Mouse (Mus musculus): ENCODE results near the gene Yipf2. TPM values are rescaled to one million over a fixed set of nuclear protein-coding genes. Genes with fewer than 3 reads are reported as not detected.
"Not testable (repeated sequence)": the region's sequence is repeated elsewhere in the genome, so short reads cannot be mapped to it uniquely, and the experiment has no call there.

Gene Yipf2
- polyA plus RNA-seq, 1 experiment from 2014 or later, result 26.1 TPM

GRCm38 (mm10) chr9:21601722-21602399 lies 9.2 kb upstream of the Yipf2 start:
- Histone ChIP-seq H3K4me1 (ENCODE audit: control insufficient read depth, insufficient read depth, low read depth, low read length) (no peaks in the 10 kb centered on the region), H3K9me3 (ENCODE audit: control insufficient read depth, low read length) (no peaks in the 10 kb centered on the region), H3K4me2 (ENCODE audit: low read length) (no peak overlapping the region), H3K27ac (ENCODE audit: low read depth, low read length) (no peak overlapping the region), H3K27me3 (replicated peaks; ENCODE audit: control insufficient read depth, insufficient read depth, low read length) (no peaks in the 10 kb centered on the region), H3K4me3 (ENCODE audit: low read length) (no peak overlapping the region), H3K36me3 (ENCODE audit: control insufficient read depth, insufficient read depth, low read length) (peaks cover 2% of the 10 kb centered on the region; the same call in 1 of the 2 replicates), H3K9ac (ENCODE audit: low read depth, low read length) (no peak overlapping the region)
- WGBS, result 51% methylated on average over 10 of the region's 10 CpGs
- peak; percentile 85 for ATAC-seq

GRCm38 (mm10) chr9:21601073-21601472 lies 8.4 kb upstream of the Yipf2 start:
- Histone ChIP-seq H3K36me3 (ENCODE audit: control insufficient read depth, insufficient read depth, low read length) (peaks cover 2% of the 10 kb centered on the region; the same call in 1 of the 2 replicates), H3K4me2 (ENCODE audit: low read length) (no peak overlapping the region), H3K27me3 (replicated peaks; ENCODE audit: control insufficient read depth, insufficient read depth, low read length) (no peaks in the 10 kb centered on the region), H3K4me3 (ENCODE audit: low read length) (no peak overlapping the region), H3K4me1 (ENCODE audit: control insufficient read depth, insufficient read depth, low read depth, low read length) (no peaks in the 10 kb centered on the region), H3K9me3 (ENCODE audit: control insufficient read depth, low read length) (no peaks in the 10 kb centered on the region), H3K9ac (ENCODE audit: low read depth, low read length) (no peak overlapping the region), H3K27ac (ENCODE audit: low read depth, low read length) (no peak overlapping the region)
- WGBS, result 86% methylated on average over 2 of the region's 2 CpGs
- no peak for ATAC-seq

- peaks cover 2% of the 10 kb centered on the region; the same call in 1 of the 2 replicates for H3K36me3 ChIP-seq (ENCODE audit: control insufficient read depth, insufficient read depth, low read length)
- no peak for ATAC-seq
These were observed 7.6 kb upstream of the Yipf2 start for GRCm38 (mm10) chr9:21600186-21600585.

GRCm38 (mm10) chr9:21598198-21598597 lies 5.6 kb upstream of the Yipf2 start:
- peaks cover 2% of the 10 kb centered on the region; the same call in 1 of the 2 replicates for H3K36me3 ChIP-seq (ENCODE audit: control insufficient read depth, insufficient read depth, low read length)
- no peaks in the 10 kb centered on the region for H3K9me3 ChIP-seq (ENCODE audit: control insufficient read depth, low read length)
- no peaks in the 10 kb centered on the region for H3K27me3 ChIP-seq (replicated peaks; ENCODE audit: control insufficient read depth, insufficient read depth, low read length)
- ATAC-seq, result no peak
- H3K9ac ChIP-seq (ENCODE audit: low read depth, low read length), result no peak overlapping the region
- peaks cover 18% of the 10 kb centered on the region for H3K4me1 ChIP-seq (ENCODE audit: control insufficient read depth, insufficient read depth, low read depth, low read length)
- WGBS, result 40% methylated on average over 2 of the region's 2 CpGs
- H3K27ac ChIP-seq (ENCODE audit: low read depth, low read length), result no peak overlapping the region
- H3K4me3 ChIP-seq (ENCODE audit: low read length), result no peak overlapping the region
- no peak overlapping the region for H3K4me2 ChIP-seq (ENCODE audit: low read length)

More at GRCm38 (mm10) chr9:21600186-21600585, 7.6 kb upstream of the Yipf2 start:
- H3K9ac ChIP-seq (ENCODE audit: low read depth, low read length), result no peak overlapping the region
- no peaks in the 10 kb centered on the region for H3K27me3 ChIP-seq (replicated peaks; ENCODE audit: control insufficient read depth, insufficient read depth, low read length)
- no peak overlapping the region for H3K4me2 ChIP-seq (ENCODE audit: low read length)
- H3K4me3 ChIP-seq (ENCODE audit: low read length), result no peak overlapping the region
- H3K27ac ChIP-seq (ENCODE audit: low read depth, low read length), result no peak overlapping the region
- peaks cover 3% of the 10 kb centered on the region for H3K4me1 ChIP-seq (ENCODE audit: control insufficient read depth, insufficient read depth, low read depth, low read length)
- WGBS, result 85% methylated on average over 3 of the region's 3 CpGs
- no peaks in the 10 kb centered on the region for H3K9me3 ChIP-seq (ENCODE audit: control insufficient read depth, low read length)

- Histone ChIP-seq H3K36me3 (ENCODE audit: control insufficient read depth, insufficient read depth, low read length) (peaks cover 5% of the 10 kb centered on the region), H3K4me3 (ENCODE audit: low read length) (no peak overlapping the region), H3K9ac (ENCODE audit: low read depth, low read length) (no peak overlapping the region), H3K9me3 (ENCODE audit: control insufficient read depth, low read length) (no peaks in the 10 kb centered on the region), H3K27me3 (replicated peaks; ENCODE audit: control insufficient read depth, insufficient read depth, low read length) (no peaks in the 10 kb centered on the region), H3K27ac (ENCODE audit: low read depth, low read length) (no peak overlapping the region), H3K4me2 (ENCODE audit: low read length) (no peak overlapping the region), H3K4me1 (ENCODE audit: control insufficient read depth, insufficient read depth, low read depth, low read length) (peaks cover 27% of the 10 kb centered on the region)
- no peak for ATAC-seq
- 98% methylated on average over 2 of the region's 2 CpGs for WGBS
These were observed 2.2 kb upstream of the Yipf2 start for GRCm38 (mm10) chr9:21594838-21595237.

- H3K27me3 ChIP-seq (replicated peaks; ENCODE audit: control insufficient read depth, insufficient read depth, low read length); H3K9ac ChIP-seq (ENCODE audit: low read depth, low read length); H3K9me3 ChIP-seq (ENCODE audit: control insufficient read depth, low read length); ATAC-seq; H3K36me3 ChIP-seq (ENCODE audit: control insufficient read depth, insufficient read depth, low read length); H3K27ac ChIP-seq (ENCODE audit: low read depth, low read length): not testable (repeated sequence)
- peak overlapping the region; percentile 91 for H3K4me2 ChIP-seq (ENCODE audit: low read length)
- H3K4me3 ChIP-seq (ENCODE audit: low read length), result peak overlapping the region; percentile 85
- WGBS, result 90% methylated on average over 8 of the region's 8 CpGs
- H3K4me1 ChIP-seq (ENCODE audit: control insufficient read depth, insufficient read depth, low read depth, low read length), result peaks cover 27% of the 10 kb centered on the region
These were observed 1.7 kb upstream of the Yipf2 start for GRCm38 (mm10) chr9:21594350-21594749.

- Histone ChIP-seq H3K36me3 (ENCODE audit: control insufficient read depth, insufficient read depth, low read length) (peaks cover 14% of the 10 kb centered on the region), H3K27ac (ENCODE audit: low read depth, low read length) (peak overlapping the region; percentile 79), H3K4me2 (ENCODE audit: low read length) (peak overlapping the region; percentile 91), H3K4me3 (ENCODE audit: low read length) (peak overlapping the region; percentile 85), H3K9ac (ENCODE audit: low read depth, low read length) (peak overlapping the region; percentile 88), H3K4me1 (ENCODE audit: control insufficient read depth, insufficient read depth, low read depth, low read length) (peaks cover 27% of the 10 kb centered on the region), H3K9me3 (ENCODE audit: control insufficient read depth, low read length) (no peaks in the 10 kb centered on the region), H3K27me3 (replicated peaks; ENCODE audit: control insufficient read depth, insufficient read depth, low read length) (no peaks in the 10 kb centered on the region)
- 2% methylated on average over 60 of the region's 69 CpGs for WGBS
- peak; percentile 66 for ATAC-seq
These were observed 594 bp upstream of the Yipf2 start for GRCm38 (mm10) chr9:21593122-21593721.

GRCm38 (mm10) chr9:21591831-21592702 lies 561 bp downstream of the Yipf2 start:
- 18% methylated on average over 17 of the region's 17 CpGs for WGBS
- H3K36me3 ChIP-seq (ENCODE audit: control insufficient read depth, insufficient read depth, low read length), result peaks cover 23% of the 10 kb centered on the region

More at GRCm38 (mm10) chr9:21591831-21592702, 561 bp downstream of the Yipf2 start:
- ATAC-seq, result peak; percentile 77
- no peaks in the 10 kb centered on the region for H3K27me3 ChIP-seq (replicated peaks; ENCODE audit: control insufficient read depth, insufficient read depth, low read length)
- H3K4me1 ChIP-seq (ENCODE audit: control insufficient read depth, insufficient read depth, low read depth, low read length), result peaks cover 27% of the 10 kb centered on the region
- peak overlapping the region; percentile 77 for H3K27ac ChIP-seq (ENCODE audit: low read depth, low read length)
- H3K9me3 ChIP-seq (ENCODE audit: control insufficient read depth, low read length), result no peaks in the 10 kb centered on the region
- H3K4me3 ChIP-seq (ENCODE audit: low read length), result peak overlapping the region; percentile 85
- H3K4me2 ChIP-seq (ENCODE audit: low read length), result peak overlapping the region; percentile 85
- peak overlapping the region; percentile 71 for H3K9ac ChIP-seq (ENCODE audit: low read depth, low read length)
